Mouse (Mus musculus) liver, adult 2 months (tissue): Measurements from ENCODE around the gene Slc2a3. TPM values are rescaled to one million over a fixed set of nuclear protein-coding genes. Genes with fewer than 3 reads are reported as not detected.

Experiments
- DNase-seq: peaks from one replicate; pipeline ENCODE4 v3.0.0-alpha.2; 2011; ENCODE audit warnings: low read depth, low spot score; ENCODE audit errors: extremely low read depth
- H3K27ac ChIP-seq: fragments of 200-500 bp; replicated peaks from 2 replicates; pipeline ENCODE4 v1.5.1; 2012; ENCODE audit warnings: low read depth, mild to moderate bottlenecking, control low read depth, inconsistent platforms, low read length; ENCODE audit not compliant: insufficient read depth
- H3K27me3 ChIP-seq: fragments of 200-500 bp; 2 replicates; pipeline ENCODE4 v1.6.1; 2012; ENCODE audit warnings: mild to moderate bottlenecking, moderate library complexity, low read length, inconsistent platforms; ENCODE audit not compliant: control insufficient read depth, insufficient read depth
- H3K36me3 ChIP-seq: fragments of 200-500 bp; 2 replicates; pipeline ENCODE4 v1.6.1; 2012; ENCODE audit warnings: low read length, inconsistent platforms; ENCODE audit not compliant: control insufficient read depth, insufficient read depth
- H3K4me1 ChIP-seq: fragments of 200-500 bp; 2 replicates; pipeline ENCODE4 v1.6.1; 2011; ENCODE audit warnings: low read length; ENCODE audit not compliant: control insufficient read depth, insufficient read depth
- H3K4me3 ChIP-seq: fragments of 200-500 bp; 2 replicates; pipeline ENCODE4 v1.5.1; 2011; ENCODE audit warnings: low read depth, mild to moderate bottlenecking, control low read depth, low read length, moderate library complexity; ENCODE audit not compliant: insufficient read depth
- H3K79me2 ChIP-seq: fragments of 200-500 bp; 2 replicates; pipeline ENCODE4 v1.6.1; 2012; ENCODE audit warnings: inconsistent platforms, mild to moderate bottlenecking, low read length, moderate library complexity; ENCODE audit not compliant: control insufficient read depth, insufficient read depth
- H3K9ac ChIP-seq: fragments of 200-500 bp; 2 replicates; pipeline ENCODE4 v1.6.1; 2012; ENCODE audit warnings: low read depth, mild to moderate bottlenecking, control low read depth, inconsistent platforms, low read length
- CTCF ChIP-seq: fragments of 200-500 bp; IDR thresholded peaks from 2 replicates; pipeline ENCODE4 v1.5.1; 2011; ENCODE audit warnings: low read depth, low read length, control low read depth
- POLR2A ChIP-seq: fragments of 200-500 bp; IDR thresholded peaks from 2 replicates; pipeline ENCODE4 v1.6.1; 2011; ENCODE audit warnings: low read length, control low read depth; ENCODE audit not compliant: insufficient read depth; ENCODE audit errors: extremely low read depth
- WGBS: fragments of 180-500 bp; shearing (Covaris S2); methylation state at CpG from one replicate; pipeline ENCODE4 v1.1.7; 2018; 5-methylcytosine and 5-hydroxymethylcytosine counted together
- polyA plus RNA-seq: library from polyadenylated mRNA; depleted of rRNA; stranded (reverse); fragments of >200 nt; gene quantifications from 2 replicates; pipeline ENCODE4 v1.2.3, GENCODE M21; 2012
- total RNA-seq: library from RNA; depleted of rRNA; stranded (reverse); fragments of >200 nt; gene quantifications from 2 replicates; pipeline ENCODE4 v1.2.3, GENCODE M21; 2014

Slc2a3 gene
- total and polyA plus RNA-seq, 2 experiments: 0.28 to 0.66 TPM

DNA sequence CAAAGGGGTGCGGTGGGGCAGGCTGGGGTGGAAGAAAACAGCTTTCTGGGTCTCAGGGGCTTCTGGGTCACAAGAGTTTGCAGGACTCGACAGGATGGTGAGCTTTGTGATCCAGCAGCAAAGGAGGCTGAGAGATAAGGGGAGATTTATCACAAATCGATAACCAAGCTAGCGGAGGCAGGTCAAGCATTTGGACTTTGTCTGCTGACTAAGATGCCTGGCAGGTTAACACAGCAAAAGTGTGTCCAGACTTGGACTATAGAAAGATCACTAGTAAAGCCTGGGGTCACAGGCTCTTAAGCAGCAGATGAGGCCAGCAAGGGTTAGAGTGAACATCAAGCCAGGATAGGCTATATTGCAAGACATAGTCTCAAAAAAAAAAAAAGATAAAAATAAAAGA, 20.3 kb downstream of the Slc2a3 start:
- peak; percentile 66 for DNase-seq
- no peaks in the 10 kb centered on the region for H3K79me2 ChIP-seq
- H3K27ac ChIP-seq: no peak overlapping the region
- H3K4me3 ChIP-seq: no peak overlapping the region
- peaks cover 3% of the 10 kb centered on the region; the same call in 1 of the 2 replicates for H3K4me1 ChIP-seq
- WGBS: 14% methylated on average over 4 of the region's 4 CpGs
- H3K9ac ChIP-seq: no peak overlapping the region
- no peaks in the 10 kb centered on the region for H3K36me3 ChIP-seq
- TF ChIP-seq POLR2A: no peak
- no peaks in the 10 kb centered on the region for H3K27me3 ChIP-seq

DNA sequence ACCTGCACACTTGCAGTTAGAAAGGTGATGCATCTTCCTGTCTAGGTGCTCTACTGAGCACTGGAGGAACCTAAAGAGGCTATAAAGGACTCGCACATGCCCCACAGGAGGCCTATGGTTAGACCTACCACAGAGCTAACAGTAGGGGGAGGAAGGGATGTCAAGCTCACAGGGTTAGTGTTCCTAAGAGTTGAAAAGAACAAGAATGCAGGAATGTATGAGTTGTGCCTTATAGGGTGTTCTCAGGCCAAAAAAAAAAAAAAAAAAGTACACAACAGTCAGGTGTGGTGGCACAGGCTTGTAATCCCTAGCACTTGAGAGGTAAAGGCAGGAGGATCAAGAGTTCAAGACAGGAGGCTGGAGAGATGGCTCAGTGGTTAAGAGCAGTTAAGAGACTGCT, 21.5 kb downstream of the Slc2a3 start:
- Histone ChIP-seq H3K4me1 (peaks cover 3% of the 10 kb centered on the region; the same call in 1 of the 2 replicates), H3K27me3 (no peaks in the 10 kb centered on the region), H3K36me3 (no peaks in the 10 kb centered on the region), H3K9ac (no peak overlapping the region), H3K79me2 (no peaks in the 10 kb centered on the region), H3K27ac (no peak overlapping the region), H3K4me3 (no peak overlapping the region)
- WGBS: 58% methylated on average over 1 of the region's 1 CpGs
- TF ChIP-seq POLR2A (no peak), CTCF (no peak)
- DNase-seq: no peak

DNA sequence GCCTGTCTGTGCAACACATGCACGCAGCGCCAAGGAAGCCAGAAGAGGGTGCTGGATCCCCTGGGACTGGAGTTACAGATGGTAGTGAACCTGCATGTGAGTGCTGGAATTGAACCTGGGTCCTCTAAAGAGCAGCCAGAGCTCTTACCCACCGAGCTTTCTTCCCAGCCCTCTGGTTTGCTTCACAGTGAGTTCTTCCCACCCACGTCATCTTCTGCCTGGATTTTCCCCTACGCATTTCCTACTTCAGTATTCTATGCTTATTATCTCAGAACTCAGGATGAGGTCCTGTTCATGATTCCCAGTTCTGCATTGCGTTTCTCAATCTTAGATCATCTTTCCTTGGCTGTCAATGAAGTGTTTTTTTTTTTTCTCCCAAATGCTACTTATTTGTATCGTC, 25.4 kb downstream of the Slc2a3 start:
- H3K36me3 ChIP-seq: no peaks in the 10 kb centered on the region
- DNase-seq: no peak
- TF ChIP-seq POLR2A (no peak), CTCF (no peak)
- no peaks in the 10 kb centered on the region for H3K79me2 ChIP-seq
- 85% methylated on average over 7 of the region's 7 CpGs for WGBS
- H3K9ac ChIP-seq: no peak overlapping the region
- H3K4me3 ChIP-seq: no peak overlapping the region
- H3K27ac ChIP-seq: no peak overlapping the region
- no peaks in the 10 kb centered on the region for H3K4me1 ChIP-seq
- H3K27me3 ChIP-seq: no peaks in the 10 kb centered on the region

DNA sequence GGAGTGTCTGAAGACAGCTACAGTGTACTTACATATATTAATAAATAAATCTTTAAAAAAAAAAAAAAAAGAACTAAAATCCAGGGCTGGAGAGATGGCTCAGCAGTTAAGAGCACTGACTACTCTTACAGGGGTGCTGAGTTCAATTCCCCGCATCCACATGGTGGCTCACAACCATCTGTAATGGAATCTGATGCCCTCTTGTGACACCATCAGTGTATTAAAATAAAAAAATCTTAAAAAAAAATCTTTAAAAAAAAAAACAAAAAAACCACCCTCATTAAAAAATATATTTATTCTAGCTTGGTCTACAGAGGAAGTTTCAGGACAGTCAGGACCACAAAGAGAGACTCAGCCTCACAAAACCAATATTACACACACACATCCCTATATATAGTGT, 27.1 kb downstream of the Slc2a3 start:
- Histone ChIP-seq H3K9ac (no peak overlapping the region), H3K79me2 (no peaks in the 10 kb centered on the region), H3K4me3 (no peak overlapping the region), H3K36me3 (no peaks in the 10 kb centered on the region), H3K4me1 (no peaks in the 10 kb centered on the region), H3K27ac (no peak overlapping the region), H3K27me3 (no peaks in the 10 kb centered on the region)
- TF ChIP-seq CTCF: no peak
- TF ChIP-seq POLR2A: no peak
- 96% methylated on average over 1 of the region's 1 CpGs for WGBS
- no peak for DNase-seq

DNA sequence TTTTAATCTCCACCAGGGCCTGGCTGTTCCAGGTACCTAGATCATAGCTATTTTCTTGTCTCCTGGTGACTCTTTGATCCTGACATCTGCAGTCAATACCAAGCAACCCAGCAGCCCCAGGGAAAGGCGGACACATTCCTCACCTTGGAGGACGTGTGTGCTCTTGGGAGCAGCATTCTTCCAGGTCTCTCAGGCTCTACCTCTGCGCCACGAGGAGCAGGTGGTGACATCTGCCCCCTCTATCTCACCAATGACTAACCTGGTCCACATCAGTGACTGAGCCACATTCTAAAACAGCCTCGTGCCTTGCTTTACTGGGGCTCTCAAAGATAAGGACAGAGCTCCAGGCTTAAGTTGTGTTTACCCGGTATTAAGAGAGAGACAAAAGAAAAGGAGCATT, 28.7 kb downstream of the Slc2a3 start:
- TF ChIP-seq CTCF: no peak
- TF ChIP-seq POLR2A: no peak
- Histone ChIP-seq H3K4me1 (no peaks in the 10 kb centered on the region), H3K36me3 (no peaks in the 10 kb centered on the region), H3K79me2 (no peaks in the 10 kb centered on the region), H3K27me3 (no peaks in the 10 kb centered on the region), H3K27ac (no peak overlapping the region), H3K4me3 (no peak overlapping the region), H3K9ac (no peak overlapping the region)
- no peak for DNase-seq
- 52% methylated on average over 6 of the region's 6 CpGs for WGBS

DNA sequence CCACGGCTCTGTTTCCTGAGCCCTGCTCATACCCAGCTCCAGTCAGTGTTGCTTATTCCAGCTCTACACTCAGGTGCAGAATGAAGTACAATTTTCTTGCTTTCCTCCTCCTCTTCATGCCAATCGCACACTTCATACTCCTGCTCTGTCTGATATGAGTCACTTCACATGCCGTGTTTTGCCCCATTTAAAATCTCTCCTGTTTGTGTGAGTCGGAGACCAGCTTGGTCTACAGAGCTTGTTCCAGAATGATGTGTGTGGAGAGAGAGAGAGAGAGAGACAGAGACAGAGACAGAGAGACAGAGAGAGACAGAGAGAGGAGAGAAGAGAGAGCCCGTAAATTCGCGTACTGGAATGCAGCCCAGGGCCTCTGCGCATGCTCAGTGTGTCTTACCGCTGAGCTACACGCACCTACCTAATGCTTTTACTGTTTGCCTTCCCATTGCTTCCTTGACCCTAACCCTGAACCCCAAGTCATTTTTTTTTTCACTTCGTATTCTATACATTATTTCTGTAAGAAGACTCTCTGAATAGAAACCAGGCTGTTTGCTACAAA, 30.6 kb downstream of the Slc2a3 start:
- Histone ChIP-seq H3K27ac (no peak overlapping the region), H3K9ac (no peak overlapping the region), H3K4me3 (no peak overlapping the region), H3K27me3 (no peaks in the 10 kb centered on the region), H3K79me2 (no peaks in the 10 kb centered on the region), H3K4me1 (no peaks in the 10 kb centered on the region), H3K36me3 (no peaks in the 10 kb centered on the region)
- no peak for DNase-seq
- TF ChIP-seq CTCF (no peak), POLR2A (no peak)
- 89% methylated on average over 11 of the region's 11 CpGs for whole genome bisulfite sequencing
